Mouse (Mus musculus) naive thymus-derived CD4-positive, alpha-beta T cell, adult 2 months (primary cell): Measurements from ENCODE around the gene Scamp2.

Source experiments
- DNase-seq: peaks from one replicate; pipeline ENCODE4 v3.0.0-alpha.2; 2011; ENCODE audit warnings: low read depth

Gene Scamp2

GRCm38 (mm10) chr9:57594174-57594509, 33.4 kb downstream of the Scamp2 start:
- no peak for DNase-seq

GRCm38 (mm10) chr9:57597265-57597664, 36.5 kb downstream of the Scamp2 start:
- DNase-seq, result no peak

DNA sequence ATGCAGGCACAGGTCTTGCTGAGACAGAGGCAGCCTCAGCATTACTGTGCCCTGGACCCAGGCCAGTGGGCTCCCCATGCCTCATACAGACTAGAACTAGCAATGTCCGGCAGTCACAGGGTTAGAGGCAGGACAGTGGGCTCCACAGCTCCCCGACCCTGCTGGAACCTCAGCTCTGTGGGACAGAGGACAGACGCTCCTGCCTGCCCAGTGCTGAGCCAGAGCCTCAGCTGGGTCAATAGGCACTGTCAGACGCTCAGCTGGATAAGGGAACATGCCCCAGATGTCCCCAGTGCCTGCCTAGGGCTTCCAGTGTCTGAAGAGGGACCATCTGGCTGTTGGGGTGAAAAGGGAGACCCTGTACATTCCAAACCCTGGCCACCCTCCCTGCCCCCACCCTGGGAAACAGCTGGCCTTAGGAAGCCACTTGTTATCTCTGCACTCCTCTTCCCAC, 37.2 kb downstream of the Scamp2 start:
- no peak for DNase-seq

DNA sequence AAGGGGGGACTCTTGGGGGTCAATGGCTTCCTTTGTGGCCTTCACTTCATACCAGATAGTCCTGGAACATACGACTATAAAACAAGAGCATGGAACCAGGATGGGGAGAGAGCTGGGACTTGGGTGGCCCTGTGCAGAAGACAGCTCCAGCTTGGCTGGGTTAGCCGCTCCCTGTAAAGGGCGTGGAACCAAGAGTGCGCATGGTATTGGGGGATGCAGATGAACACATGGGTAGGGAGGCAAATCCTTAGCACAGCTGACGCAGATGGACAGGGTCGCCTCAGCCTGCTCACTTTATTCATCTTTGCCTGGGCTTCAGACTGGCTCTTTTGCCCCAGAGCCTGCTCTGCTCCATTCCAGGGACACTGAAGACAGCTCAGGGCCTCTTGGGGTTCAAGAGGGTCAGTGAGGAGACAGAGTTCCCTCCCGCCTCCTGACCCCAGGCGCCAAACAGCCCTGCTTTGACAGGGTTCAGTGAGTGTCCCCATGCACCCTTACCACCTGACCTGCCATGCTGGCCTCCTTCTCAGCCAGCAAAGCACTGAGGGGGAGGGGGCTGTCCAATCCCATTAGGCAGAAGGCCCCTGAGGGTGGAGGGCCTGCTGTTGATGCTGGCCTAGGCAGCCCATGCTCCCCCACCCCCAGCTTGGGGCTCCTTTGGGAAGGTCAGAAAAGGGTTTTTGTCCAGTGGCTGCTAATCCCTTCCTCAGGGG, 38.3 kb downstream of the Scamp2 start:
- no peak for DNase-seq

DNA sequence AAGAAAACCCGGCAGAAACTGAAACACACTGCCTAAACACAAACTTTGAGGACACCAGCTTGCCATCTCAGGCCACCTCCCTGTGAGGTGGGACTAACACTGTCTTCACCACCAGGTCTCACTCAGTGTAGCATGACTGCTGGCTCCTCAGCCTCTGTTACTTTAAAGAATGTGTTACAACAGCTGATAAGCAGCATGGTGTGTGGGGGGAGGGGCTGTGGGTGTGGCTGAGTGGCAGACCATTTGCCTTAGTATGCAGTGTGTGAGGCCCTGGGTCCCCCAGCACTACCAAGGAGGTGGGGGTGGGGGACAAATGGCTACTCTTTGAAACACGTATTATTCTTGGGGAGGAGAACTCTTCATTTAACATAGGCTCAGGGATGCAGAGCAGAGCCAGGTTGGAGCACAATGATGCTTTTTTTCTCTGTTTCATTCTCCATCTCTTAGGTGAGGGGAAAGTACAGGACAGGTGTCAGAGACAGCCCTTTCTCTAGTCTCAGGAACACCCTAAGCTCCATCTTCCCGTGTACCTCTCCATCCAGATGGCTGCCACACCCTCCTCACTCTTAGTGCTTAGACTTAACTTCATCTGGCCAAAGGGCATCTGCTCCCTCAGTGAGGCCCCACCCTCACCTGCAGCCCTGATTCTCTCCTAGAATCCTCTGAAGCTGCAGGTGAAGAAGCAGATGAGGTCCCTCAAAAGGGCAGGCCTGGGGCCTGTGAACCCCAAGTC, 40.0 kb downstream of the Scamp2 start:
- DNase-seq, result no peak

GRCm38 (mm10) chr9:57601353-57601706, 40.6 kb downstream of the Scamp2 start:
- DNase-seq, result no peak

GRCm38 (mm10) chr9:57602098-57602497, 41.4 kb downstream of the Scamp2 start:
- DNase-seq, result no peak

DNA sequence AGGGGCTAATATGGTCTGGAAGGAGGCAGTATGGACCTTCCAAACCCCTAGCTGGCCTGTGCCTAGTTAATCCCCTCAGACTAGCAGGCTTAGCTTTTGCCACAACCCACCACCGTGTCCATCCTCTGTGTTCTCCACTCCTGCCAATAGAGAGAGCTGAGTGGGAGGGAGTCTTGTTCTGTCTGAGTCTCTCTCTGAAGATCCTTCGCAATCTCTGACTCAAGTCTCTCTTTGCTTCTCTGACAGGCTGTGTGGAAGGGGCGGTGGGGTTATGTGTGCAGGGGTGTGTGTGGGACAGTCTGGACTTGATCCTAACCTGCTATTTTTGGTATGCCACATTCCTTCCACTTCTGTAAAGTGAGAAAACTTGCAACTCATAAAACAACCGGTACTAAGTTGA, 44.1 kb downstream of the Scamp2 start:
- DNase-seq, result no peak

- no peak for DNase-seq
These were observed 44.8 kb downstream of the Scamp2 start for GRCm38 (mm10) chr9:57605503-57605902.

DNA sequence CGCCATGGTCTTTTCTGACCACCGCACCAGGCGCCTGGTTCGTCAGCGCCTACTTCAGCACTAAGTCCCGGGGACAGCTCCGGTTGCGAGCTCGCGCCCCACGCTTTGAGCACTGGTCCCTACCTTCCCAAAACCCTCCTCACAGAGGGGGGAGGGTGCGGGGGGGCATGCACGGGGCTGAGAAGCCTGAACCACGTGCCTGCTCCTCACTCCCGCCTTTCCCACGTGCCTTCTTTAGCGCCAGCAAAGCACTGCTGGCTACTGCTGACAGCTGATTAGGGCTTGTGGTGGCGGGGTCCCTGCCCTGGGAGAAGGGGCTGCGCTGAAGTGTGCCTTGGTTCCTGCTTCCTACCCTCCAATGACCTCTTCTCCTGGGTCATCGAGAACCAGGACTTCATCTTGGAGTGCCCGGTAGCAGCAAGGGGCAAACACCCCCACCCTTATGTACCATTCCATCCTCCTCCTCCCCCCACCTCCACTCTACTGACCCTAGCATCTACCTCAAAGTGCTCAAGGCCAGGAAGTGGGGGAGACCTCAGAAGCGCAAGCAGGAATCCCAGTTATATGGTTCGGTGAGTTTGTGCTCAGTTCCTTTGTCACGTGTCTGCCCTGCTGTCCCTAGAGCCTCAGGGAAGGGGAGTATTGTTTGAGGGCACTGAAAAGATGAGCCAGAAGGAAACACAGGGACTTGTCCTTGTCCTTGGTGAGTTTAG, 45.6 kb downstream of the Scamp2 start, which contains the start of gene Cplx3:
Gene Cplx3 (minus strand): TSS at position 143 of the 713 bp plus-strand sequence.
- peak; percentile 43 for DNase-seq

- DNase-seq, result no peak
These were observed 49.1 kb downstream of the Scamp2 start for GRCm38 (mm10) chr9:57609803-57610202.

DNA sequence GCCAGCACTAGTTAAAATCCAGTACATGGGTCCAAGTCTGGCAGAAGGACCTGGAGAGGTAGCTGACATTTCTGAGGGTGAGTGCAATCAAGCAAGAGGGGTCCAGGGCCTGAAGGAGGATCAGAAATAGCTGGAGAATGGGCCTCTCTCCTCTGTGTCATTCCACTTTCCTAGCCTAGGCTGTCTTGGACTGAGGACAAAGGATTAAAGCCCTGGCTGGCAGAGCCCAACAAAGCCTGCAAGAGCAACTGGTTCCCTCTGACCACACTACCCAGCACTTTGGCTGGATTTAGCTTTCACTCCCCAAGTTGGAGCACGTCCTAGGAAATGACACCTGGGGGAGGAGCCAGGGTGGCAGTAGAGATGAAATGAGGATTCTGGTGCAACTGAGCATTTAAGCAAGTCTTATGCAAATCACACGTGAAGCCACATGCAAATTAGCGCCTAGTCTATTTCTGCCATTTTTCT, 49.6 kb downstream of the Scamp2 start:
- DNase-seq, result no peak

- DNase-seq, result no peak
These were observed 51.8 kb downstream of the Scamp2 start for GRCm38 (mm10) chr9:57612587-57612986.

DNA sequence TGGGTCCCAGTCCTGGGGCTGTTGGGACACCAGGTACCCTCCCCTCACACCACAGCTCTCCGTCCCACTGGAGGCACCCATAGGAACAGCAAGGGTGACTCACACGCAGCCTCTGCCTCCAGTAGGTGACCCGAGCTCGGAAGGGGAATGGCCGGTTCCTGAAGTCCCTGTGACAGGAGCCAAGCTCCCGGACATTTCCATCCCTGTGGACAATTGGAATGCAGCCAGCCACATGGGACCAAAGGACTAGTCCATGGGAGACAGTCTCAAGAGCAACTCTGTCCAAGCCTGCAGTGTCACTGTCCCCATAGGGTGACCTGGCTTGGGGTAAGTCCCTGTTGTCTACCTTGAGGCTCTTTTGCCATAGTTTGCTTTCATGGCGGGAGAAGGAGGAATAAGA, 53.2 kb downstream of the Scamp2 start:
- no peak for DNase-seq

- no peak for DNase-seq
These were observed 54.0 kb downstream of the Scamp2 start for GRCm38 (mm10) chr9:57614786-57615185.

DNA sequence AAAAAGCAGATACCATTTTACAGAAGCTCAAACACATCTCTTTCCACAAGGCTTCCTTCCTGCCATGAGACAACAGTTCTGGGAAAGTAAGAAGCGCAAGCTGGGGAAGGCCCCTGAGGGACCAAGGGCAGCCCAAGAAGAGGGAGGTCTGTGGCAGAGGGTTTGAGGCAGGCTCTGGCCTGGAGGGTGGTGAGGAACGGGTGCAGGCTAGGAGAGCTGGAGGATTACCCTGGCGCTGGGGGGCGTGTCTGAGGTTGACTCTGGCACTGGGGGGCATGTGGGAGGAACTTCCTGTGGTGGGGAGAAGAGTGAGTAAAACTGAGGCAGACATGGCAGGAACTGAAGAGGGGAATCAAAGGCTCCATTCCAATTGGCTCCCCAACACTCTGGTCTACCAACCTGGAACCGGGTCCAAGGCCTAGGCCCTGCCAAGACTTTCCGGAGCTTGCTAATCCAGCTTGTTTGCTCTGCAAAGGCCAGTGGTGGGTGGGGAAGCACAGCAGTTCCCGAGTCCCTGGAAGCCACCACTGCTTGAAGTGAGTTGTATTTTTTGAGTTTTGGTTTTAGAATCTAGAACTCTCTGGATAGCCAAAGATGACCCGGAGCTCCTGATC, 56.9 kb downstream of the Scamp2 start:
- peak; percentile 11 for DNase-seq

DNA sequence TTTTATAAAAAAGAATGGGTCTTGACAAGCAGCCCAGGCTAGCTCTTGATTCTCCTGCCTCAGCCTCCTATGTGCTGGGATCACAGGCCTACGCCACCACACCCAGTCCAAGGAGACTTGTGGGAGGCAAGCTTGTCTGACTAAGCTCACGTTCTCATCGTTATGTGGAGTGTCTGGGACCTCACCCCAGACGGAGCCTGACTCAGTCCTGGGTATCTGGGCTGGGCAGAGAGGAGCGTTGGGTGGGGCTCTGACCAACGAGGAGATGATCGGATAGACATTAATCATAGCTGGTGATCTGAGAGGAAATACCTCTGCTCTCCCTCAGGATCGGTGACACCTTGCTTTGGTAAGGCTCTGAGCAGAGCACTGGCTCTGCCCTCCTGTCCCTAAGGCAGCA, 58.1 kb downstream of the Scamp2 start:
- no peak for DNase-seq

DNA sequence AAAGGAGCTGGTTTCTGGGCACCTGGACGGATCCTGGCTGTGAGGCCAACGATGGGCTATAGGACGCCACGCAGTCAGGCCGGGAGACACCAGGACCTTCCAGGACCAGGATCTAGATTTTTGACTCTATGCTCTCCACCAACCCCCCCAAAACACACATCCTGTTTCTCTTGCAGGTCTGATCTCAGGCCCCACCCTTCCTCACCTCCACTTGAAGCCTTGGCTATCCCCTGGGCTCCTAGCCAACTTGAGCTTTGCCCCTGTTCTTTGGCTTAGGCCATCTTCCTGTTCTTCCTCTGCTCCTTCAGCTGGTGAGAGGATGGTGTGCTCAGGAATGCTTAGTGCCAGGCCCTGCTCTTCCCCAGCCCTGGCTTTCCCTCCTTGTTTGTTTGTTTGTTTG, 59.9 kb downstream of the Scamp2 start, which contains the start of gene Lman1l:
Gene Lman1l (minus strand): TSS at position 101 of the 400 bp plus-strand sequence.
- peak; percentile 53 for DNase-seq

- DNase-seq, result peak; percentile 21
These were observed 63.6 kb downstream of the Scamp2 start for GRCm38 (mm10) chr9:57624295-57624694.

GRCm38 (mm10) chr9:57625674-57626500, 65.1 kb downstream of the Scamp2 start:
- peak; percentile 15 for DNase-seq

- DNase-seq, result peak; percentile 12
These were observed 66.4 kb downstream of the Scamp2 start for GRCm38 (mm10) chr9:57627191-57627590.
